38 mouse cellular contexts compared by ENCODE assay signal in the genomic region with DNA sequence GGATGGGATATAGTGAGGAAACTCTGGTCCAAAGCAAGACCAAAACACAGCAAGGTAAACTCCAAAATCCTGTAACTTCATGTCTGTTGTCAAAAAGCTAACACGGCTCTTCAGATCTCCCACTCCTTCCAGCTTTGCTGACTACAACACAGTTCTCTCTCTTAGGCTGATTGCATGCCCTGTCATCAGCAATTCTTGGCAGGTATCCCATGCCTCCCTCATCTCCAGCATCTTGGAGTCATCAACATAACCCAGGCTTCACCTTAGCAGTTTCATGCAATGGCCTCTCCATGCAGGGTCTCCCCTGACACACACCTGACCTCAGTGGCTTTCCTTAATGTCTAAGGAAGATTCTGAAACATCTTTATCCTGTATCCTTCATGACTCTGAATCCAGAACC. TPM values are rescaled to one million over a fixed set of nuclear protein-coding genes. Genes with fewer than 3 reads are reported as not detected.
"Had no signal": no experiment of that assay in that cellular context is flagged by ENCODE, and none has a peak within 500 bp of the region (broad histone marks: within the 10 kb centered on the region; RNA-seq: fewer than 3 reads in every experiment).

No protein-coding gene starts in this region.

- H3K36me3 ChIP-seq: heart, embryonic 10.5 days; heart, embryonic 12.5 days; hindbrain, embryonic 10.5 days; hindbrain, embryonic 12.5 days; intestine, embryonic 15.5 days; limb, embryonic 12.5 days; liver, embryonic 12.5 days had no signal

- H3K4me1 ChIP-seq: heart, embryonic 10.5 days; heart, embryonic 12.5 days; hindbrain, embryonic 10.5 days; hindbrain, embryonic 12.5 days; intestine, embryonic 15.5 days; limb, embryonic 10.5 days; limb, embryonic 12.5 days; liver, embryonic 12.5 days had no signal

- H3K27ac ChIP-seq: gastrocnemius, adult 2 months; heart, adult 2 months; heart, embryonic 10.5 days; hindbrain, embryonic 10.5 days; hindbrain, embryonic 12.5 days; hindbrain, embryonic 14.5 days; intestine, embryonic 15.5 days; layer of hippocampus, adult 2 months; left cerebral cortex, adult 2 months; limb, embryonic 10.5 days; limb, embryonic 12.5 days; liver, embryonic 12.5 days; liver, embryonic 14.5 days had no signal

- H3K9me3 ChIP-seq: heart, embryonic 10.5 days; heart, embryonic 12.5 days; hindbrain, embryonic 10.5 days; hindbrain, embryonic 12.5 days; intestine, embryonic 15.5 days; limb, embryonic 10.5 days; limb, embryonic 12.5 days; liver, embryonic 12.5 days had no signal

- H3K27me3 ChIP-seq: heart, embryonic 12.5 days; hindbrain, embryonic 12.5 days; intestine, embryonic 15.5 days; limb, embryonic 12.5 days; liver, embryonic 12.5 days had no signal

- H3K4me2 ChIP-seq: heart, embryonic 12.5 days; hindbrain, embryonic 12.5 days; hindbrain, embryonic 14.5 days; intestine, embryonic 15.5 days; limb, embryonic 12.5 days; liver, embryonic 12.5 days had no signal

- H3K4me3 ChIP-seq: gastrocnemius, adult 2 months; heart, adult 2 months; heart, embryonic 10.5 days; heart, embryonic 12.5 days; hindbrain, embryonic 10.5 days; hindbrain, embryonic 12.5 days; intestine, embryonic 15.5 days; layer of hippocampus, adult 2 months; left cerebral cortex, adult 2 months; limb, embryonic 10.5 days; limb, embryonic 12.5 days; liver, embryonic 12.5 days had no signal

- DNase-seq: gastrocnemius, adult 2 months; gastrocnemius, postnatal 10 days; gastrocnemius, postnatal 25 days; heart, adult 2 months; heart, postnatal 10 days; heart, postnatal 4 days; kidney, adult 18-20 months; kidney, adult 8-10 months; kidney, postnatal 10 days; kidney, postnatal 25 days; kidney, postnatal 4 days; layer of hippocampus, adult 9-11 months had no signal

RNA-seq across cellular contexts. Expression of a gene that starts 53.4 kb away (rescaled TPM):
- total RNA-seq: gastrocnemius, adult 2 months; gastrocnemius, postnatal 10 days; gastrocnemius, postnatal 25 days; gastrocnemius, postnatal 4 days; granulocyte monocyte progenitor cell, adult 5-6 weeks; heart, adult 2 months; heart, postnatal 10 days; heart, postnatal 25 days; heart, postnatal 4 days; layer of hippocampus, adult 2 months; layer of hippocampus, postnatal 25 days; left cerebral cortex, adult 2 months; left cerebral cortex, postnatal 14 days; left cerebral cortex, postnatal 36 days had no signal
- polyA plus RNA-seq: heart, adult 2 months; heart, embryonic 12.5 days; heart, embryonic 14.5 days; heart, embryonic 16.5 days; hindbrain, embryonic 12.5 days; hindbrain, embryonic 14.5 days; hindbrain, embryonic 16.5 days; inflammation-experienced regulatory T-cells, adult 6 months; intestine, embryonic 15.5 days; intestine, postnatal 0 days; kidney, embryonic 14.5 days; kidney, embryonic 16.5 days; limb, embryonic 10.5 days; limb, embryonic 14.5 days had no signal
